Mouse (Mus musculus) small intestine, adult 2 months (tissue): ENCODE measurements at regions not wholly inside any gene's neighbourhood (a gene's known extent, or its start where the extent isn't known, plus 50 kb on each side); places are given as distances from the start of the nearest gene placed in this dataset.

Experiments
- H3K27ac ChIP-seq: fragments of 200-500 bp; 2 replicates; pipeline ENCODE4 v1.5.1; 2012; ENCODE audit warnings: low read depth, low read length, control low read depth, inconsistent platforms; ENCODE audit not compliant: insufficient read depth
- H3K27me3 ChIP-seq: fragments of 200-500 bp; 2 replicates; pipeline ENCODE4 v1.6.1; 2012; ENCODE audit warnings: mild to moderate bottlenecking, moderate library complexity, low read length, inconsistent platforms; ENCODE audit not compliant: control insufficient read depth, insufficient read depth
- H3K36me3 ChIP-seq: fragments of 200-500 bp; 2 replicates; pipeline ENCODE4 v1.6.1; 2012; ENCODE audit warnings: mild to moderate bottlenecking, low read length, control low read depth, inconsistent platforms; ENCODE audit not compliant: control insufficient read depth, insufficient read depth
- H3K4me1 ChIP-seq: fragments of 200-500 bp; 2 replicates; pipeline ENCODE4 v1.6.1; 2012; ENCODE audit warnings: low read length, inconsistent platforms, mixed read lengths; ENCODE audit not compliant: control insufficient read depth, insufficient read depth, insufficient read length
- H3K4me3 ChIP-seq: fragments of 200-500 bp; 2 replicates; pipeline ENCODE4 v1.5.1; 2012; ENCODE audit warnings: low read depth, mild to moderate bottlenecking, control low read depth, inconsistent platforms, low read length, moderate library complexity
- CTCF ChIP-seq: fragments of 200-500 bp; IDR thresholded peaks from 2 replicates; pipeline ENCODE4 v1.5.1; 2012; ENCODE audit warnings: low read depth, mild to moderate bottlenecking, control low read depth, inconsistent platforms, low read length, moderate library complexity, mixed read lengths; ENCODE audit not compliant: insufficient replicate concordance, insufficient read length; ENCODE audit errors: extremely low read depth
- POLR2A ChIP-seq: fragments of 200-500 bp; IDR thresholded peaks from 2 replicates; pipeline ENCODE4 v1.6.1; 2012; ENCODE audit warnings: low read depth, mild to moderate bottlenecking, control low read depth, inconsistent platforms, low read length, moderate library complexity
- WGBS: fragments of 180-500 bp; shearing (Covaris S2); methylation state at CpG from one replicate; pipeline ENCODE4 v1.1.7; 2018; 5-methylcytosine and 5-hydroxymethylcytosine counted together

DNA sequence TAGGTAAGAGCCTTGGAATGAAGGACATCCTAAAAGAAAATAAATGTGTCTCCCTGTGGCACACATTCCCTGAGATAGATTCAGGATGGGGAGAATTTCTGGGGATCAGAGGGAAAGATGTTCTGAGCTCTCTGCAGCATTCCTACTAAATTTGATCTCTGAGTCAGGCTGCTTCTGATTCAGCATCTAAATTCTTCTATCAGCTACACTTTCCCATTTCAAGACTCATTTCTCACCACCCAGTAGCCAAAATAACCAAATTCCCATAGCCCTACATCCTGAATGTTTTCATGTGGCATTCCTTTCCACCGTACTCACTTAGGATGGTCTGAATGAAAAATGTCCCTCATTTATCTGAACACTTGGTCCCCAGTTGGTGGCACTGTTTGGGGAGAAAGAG lies 223.2 kb upstream of the Actbl2 start:
- TF ChIP-seq POLR2A, result no peak
- TF ChIP-seq CTCF, result no peak
- no peaks in the 10 kb centered on the region for H3K27me3 ChIP-seq
- WGBS, result 83% methylated on average over 1 of the region's 1 CpGs

DNA sequence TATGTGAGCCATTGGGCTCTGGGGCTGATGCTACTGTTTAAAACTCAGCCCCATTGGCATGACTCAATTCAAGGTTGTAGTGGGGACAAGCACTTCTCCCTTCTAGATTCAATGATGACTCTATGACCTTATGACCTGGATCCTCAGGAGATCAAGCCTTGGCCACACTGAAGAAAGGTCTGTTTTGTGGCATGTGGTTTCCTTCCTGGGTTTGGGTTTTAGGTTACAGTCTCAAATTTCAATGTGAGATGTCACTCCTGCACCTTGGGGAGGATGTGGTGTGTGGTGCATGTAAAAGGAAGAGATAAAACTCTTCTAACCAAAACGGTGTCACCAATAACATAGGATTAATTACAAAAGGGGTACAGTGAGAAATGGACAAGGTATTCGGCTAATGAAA lies 211.2 kb upstream of the Actbl2 start:
- WGBS, result 56% methylated on average over 2 of the region's 2 CpGs
- H3K36me3 ChIP-seq, result no peaks in the 10 kb centered on the region

More for the DNA sequence above, 223.2 kb upstream of the Actbl2 start:
- Histone ChIP-seq H3K27ac (no peak overlapping the region), H3K4me1 (no peaks in the 10 kb centered on the region), H3K4me3 (no peak overlapping the region), H3K36me3 (no peaks in the 10 kb centered on the region)

DNA sequence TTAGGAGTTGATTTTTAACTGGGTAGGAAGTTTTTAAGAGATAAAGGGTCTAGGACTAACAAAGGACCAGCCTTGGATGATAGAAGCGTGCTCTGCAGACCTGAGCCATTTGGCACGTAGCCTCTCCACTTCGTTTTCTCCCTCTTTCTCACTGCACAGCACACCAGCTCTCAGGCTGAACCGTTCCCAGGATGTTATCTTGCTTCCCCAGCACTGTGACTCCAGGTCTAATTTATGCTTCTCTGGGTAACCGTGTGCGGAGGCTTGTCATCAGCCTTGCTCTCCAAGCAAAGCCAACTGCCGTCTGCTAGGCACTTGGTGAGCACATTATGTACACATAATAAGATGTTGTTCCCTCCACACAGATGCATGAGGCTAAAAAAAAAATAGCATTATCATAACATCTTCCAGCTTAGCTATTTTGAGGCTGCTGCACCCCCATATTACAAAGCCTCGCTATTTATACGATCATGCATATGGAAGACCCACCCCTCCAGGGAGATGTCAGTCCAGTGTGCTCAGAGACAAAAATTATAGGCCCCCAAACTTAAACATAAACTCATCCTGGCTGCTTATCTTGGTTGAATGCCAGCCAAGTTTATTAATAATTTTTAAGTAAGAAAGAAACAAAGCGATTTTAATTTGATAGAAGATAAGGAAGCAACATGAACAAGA lies 210.3 kb upstream of the Actbl2 start:
- Histone ChIP-seq H3K27ac (no peak overlapping the region), H3K27me3 (no peaks in the 10 kb centered on the region), H3K36me3 (no peaks in the 10 kb centered on the region), H3K4me3 (no peak overlapping the region), H3K4me1 (no peaks in the 10 kb centered on the region)
- WGBS, result 31% methylated on average over 10 of the region's 10 CpGs
- no peak for TF ChIP-seq CTCF
- no peak for TF ChIP-seq POLR2A

More for the DNA sequence above, 211.2 kb upstream of the Actbl2 start:
- TF ChIP-seq POLR2A (no peak), CTCF (no peak)
- Histone ChIP-seq H3K27ac (no peak overlapping the region), H3K4me3 (no peak overlapping the region), H3K4me1 (no peaks in the 10 kb centered on the region), H3K27me3 (no peaks in the 10 kb centered on the region)

DNA sequence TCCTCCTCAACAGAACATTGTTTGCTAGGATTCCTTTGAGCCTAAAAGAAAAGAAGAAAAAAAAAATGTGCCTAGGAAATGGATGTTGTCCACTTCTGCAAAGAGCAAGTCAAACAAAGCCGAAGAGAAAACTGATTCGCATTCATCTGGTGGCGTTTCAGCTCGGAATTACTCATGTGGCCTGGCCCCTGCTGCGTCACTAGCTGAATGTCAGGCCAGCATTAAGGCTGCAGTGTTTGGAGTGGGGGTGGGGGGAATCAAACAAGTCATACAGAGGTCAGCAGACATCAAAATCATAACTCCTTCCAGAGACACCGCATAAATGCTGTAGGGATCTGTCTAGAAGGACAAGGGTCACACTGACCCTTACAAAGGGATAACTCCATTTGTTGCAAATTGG lies 204.7 kb upstream of the Actbl2 start:
- Histone ChIP-seq H3K27me3 (no peaks in the 10 kb centered on the region), H3K4me1 (no peaks in the 10 kb centered on the region), H3K36me3 (no peaks in the 10 kb centered on the region), H3K4me3 (no peak overlapping the region), H3K27ac (no peak overlapping the region)
- no peak for TF ChIP-seq CTCF
- 61% methylated on average over 6 of the region's 6 CpGs for WGBS

DNA sequence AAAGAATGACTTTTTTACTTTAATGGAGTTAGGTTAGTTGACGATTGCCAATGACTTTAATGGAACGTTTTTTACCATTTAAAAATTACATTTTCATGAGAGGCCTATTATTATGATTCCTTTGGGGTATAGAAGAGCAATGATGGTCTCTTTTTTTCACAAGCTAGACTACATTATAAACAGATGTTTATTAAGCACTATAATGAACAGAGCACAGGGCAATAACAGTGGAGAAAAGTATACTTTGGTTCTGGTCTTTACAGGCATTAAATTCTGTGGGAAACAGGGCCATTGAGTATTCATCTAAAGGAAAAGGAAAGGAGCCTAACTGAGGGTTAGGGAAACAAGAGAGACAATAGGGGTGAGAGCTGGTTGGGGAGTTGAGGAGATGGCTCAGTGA lies 199.0 kb upstream of the Actbl2 start:
- no peak overlapping the region for H3K27ac ChIP-seq
- no peaks in the 10 kb centered on the region for H3K27me3 ChIP-seq
- TF ChIP-seq CTCF (no peak), POLR2A (no peak)
- H3K4me3 ChIP-seq, result no peak overlapping the region
- 86% methylated on average over 2 of the region's 2 CpGs for WGBS
- H3K36me3 ChIP-seq, result no peaks in the 10 kb centered on the region
- no peaks in the 10 kb centered on the region for H3K4me1 ChIP-seq

DNA sequence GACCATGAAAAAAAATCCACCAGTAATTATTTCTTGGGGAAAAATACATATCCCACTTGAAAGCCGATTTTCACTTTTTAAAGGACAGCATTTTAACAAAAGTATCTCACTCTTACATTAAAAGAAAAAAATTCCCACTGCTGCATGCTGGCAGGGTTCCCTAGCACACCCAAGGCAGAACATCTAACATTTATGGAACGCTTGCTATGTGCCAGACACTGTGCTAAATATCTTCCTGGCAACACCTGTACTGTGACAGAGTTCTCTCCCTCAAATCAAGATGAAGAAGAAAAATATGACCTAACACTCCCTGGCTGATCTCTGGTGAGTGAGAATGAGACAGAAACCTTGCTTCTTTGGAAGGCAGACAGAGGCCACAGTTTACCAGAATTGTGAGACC lies 167.1 kb upstream of the Actbl2 start:
- Histone ChIP-seq H3K4me3 (no peak overlapping the region), H3K36me3 (no peaks in the 10 kb centered on the region), H3K27ac (no peak overlapping the region), H3K27me3 (no peaks in the 10 kb centered on the region), H3K4me1 (no peaks in the 10 kb centered on the region)
- TF ChIP-seq POLR2A (no peak), CTCF (no peak)
- 67% methylated on average over 2 of the region's 2 CpGs for WGBS

DNA sequence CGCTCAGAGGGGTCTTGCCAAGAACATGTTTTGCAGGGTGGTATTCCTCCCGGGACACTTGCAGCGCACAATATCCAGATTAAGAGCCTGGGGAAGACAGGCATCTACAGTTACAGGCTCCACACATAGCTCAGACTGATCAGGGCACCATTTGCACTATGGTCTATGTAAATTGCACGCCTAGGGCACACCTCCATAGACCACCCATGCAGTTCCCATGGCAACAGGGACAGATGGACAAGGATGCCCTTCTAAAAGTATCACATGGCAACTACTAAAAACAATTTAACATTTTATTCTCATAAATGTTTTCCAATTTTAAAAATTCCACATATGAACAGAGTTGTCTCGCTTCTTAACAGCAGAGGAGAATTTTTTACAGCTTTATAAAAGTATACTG lies 158.7 kb upstream of the Actbl2 start:
- Histone ChIP-seq H3K27me3 (no peaks in the 10 kb centered on the region), H3K36me3 (no peaks in the 10 kb centered on the region), H3K4me1 (no peaks in the 10 kb centered on the region), H3K4me3 (no peak overlapping the region), H3K27ac (no peak overlapping the region)
- WGBS, result 92% methylated on average over 5 of the region's 5 CpGs
- TF ChIP-seq POLR2A, result no peak
- TF ChIP-seq CTCF, result no peak
